Mouse (Mus musculus): Measurements from ENCODE around the gene Pdha1. TPM values are rescaled to one million over a fixed set of nuclear protein-coding genes. Genes with fewer than 3 reads are reported as not detected.

Gene Pdha1
- polyA plus RNA-seq, 1 experiment from 2014 or later, result 97.3 TPM

DNA sequence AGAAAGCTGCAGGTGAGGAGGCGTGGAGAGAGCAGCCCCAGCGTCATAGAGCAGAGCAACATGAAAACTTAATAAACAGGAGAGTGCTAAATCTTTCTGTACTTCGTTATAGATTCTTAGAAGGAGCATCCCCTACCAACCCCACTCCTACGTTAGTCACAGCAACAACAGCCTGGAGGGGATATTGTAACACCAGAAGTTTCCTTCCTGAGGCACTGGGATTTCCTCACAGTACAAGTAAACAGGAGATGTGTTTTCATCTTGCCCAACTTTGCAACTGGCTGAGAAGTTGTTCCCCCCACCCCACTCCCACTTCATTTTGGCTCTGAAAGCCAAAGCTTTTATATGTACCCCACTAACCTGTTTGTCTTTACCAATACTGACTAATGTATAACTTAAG lies 30.4 kb downstream of the Pdha1 start:
- no peak overlapping the region for H3K4me3 ChIP-seq (ENCODE audit: low read depth, low read length)
- H3K4me1 ChIP-seq (replicated peaks; ENCODE audit: control insufficient read depth, insufficient read depth, low read length), result no peaks in the 10 kb centered on the region
- H3K27me3 ChIP-seq (ENCODE audit: control insufficient read depth, insufficient read depth, low read length), result no peaks in the 10 kb centered on the region
- no peak overlapping the region for H3K4me2 ChIP-seq (replicated peaks; ENCODE audit: low read depth, low read length)
- no peaks in the 10 kb centered on the region for H3K9me3 ChIP-seq (ENCODE audit: control insufficient read depth, low read length)
- ATAC-seq (ENCODE audit: low FRiP score) (no peak), DNase-seq (ENCODE audit: low spot score) (no peak)
- H3K36me3 ChIP-seq (ENCODE audit: control insufficient read depth, insufficient read depth, low read length), result no peaks in the 10 kb centered on the region
- no peak overlapping the region for H3K27ac ChIP-seq (ENCODE audit: low read depth, low read length)
- 68% methylated on average over 4 of the region's 4 CpGs for WGBS
- no peak overlapping the region for H3K9ac ChIP-seq (ENCODE audit: low read depth, low read length)

DNA sequence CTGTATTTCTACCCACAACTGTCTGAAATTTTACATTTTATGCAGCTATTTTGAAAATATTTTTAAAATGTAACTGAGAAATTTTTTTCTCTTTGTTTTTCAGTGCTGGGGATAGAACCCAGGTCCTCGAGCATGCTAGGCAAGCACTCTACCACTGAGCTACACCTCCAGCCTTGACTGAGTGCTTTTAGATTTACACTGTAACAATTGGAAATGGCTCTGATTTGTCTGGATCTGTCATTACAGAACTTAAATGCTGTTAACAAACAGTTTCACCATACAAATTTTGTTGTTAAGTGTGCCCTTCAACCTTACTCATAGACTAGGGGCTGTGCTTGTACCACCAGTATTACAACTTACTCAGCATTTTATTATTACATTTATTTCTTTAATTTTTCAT lies 46.2 kb downstream of the Pdha1 start:
- WGBS, result 75% methylated on average over 1 of the region's 1 CpGs

More for the DNA sequence above, 46.2 kb downstream of the Pdha1 start:
- Histone ChIP-seq H3K27ac (ENCODE audit: low read depth, low read length) (no peak overlapping the region), H3K36me3 (ENCODE audit: control insufficient read depth, insufficient read depth, low read length) (no peaks in the 10 kb centered on the region), H3K4me2 (replicated peaks; ENCODE audit: low read depth, low read length) (no peak overlapping the region), H3K9me3 (ENCODE audit: control insufficient read depth, low read length) (no peaks in the 10 kb centered on the region), H3K27me3 (ENCODE audit: control insufficient read depth, insufficient read depth, low read length) (no peaks in the 10 kb centered on the region), H3K4me1 (replicated peaks; ENCODE audit: control insufficient read depth, insufficient read depth, low read length) (no peaks in the 10 kb centered on the region), H3K4me3 (ENCODE audit: low read depth, low read length) (no peak overlapping the region), H3K9ac (ENCODE audit: low read depth, low read length) (no peak overlapping the region)
- ATAC-seq (ENCODE audit: low FRiP score) (no peak), DNase-seq (ENCODE audit: low spot score) (no peak)

Other genes starting within 250 kb of the Pdha1 start
- gene Map3k15, start 150.0 kb downstream of the Pdha1 start, polyA plus RNA-seq (2014; fragmentation: Nextera tagmentation; extraction: Ambion mirVana), result 0.32 and 0.46 TPM in 2 replicates

All from hindbrain, embryonic 11.5 days (tissue).